Mouse (Mus musculus) heart, embryonic 16.5 days (tissue): ENCODE measurements around the gene Cntd1. TPM values are rescaled to one million over a fixed set of nuclear protein-coding genes. Genes with fewer than 3 reads are reported as not detected.

Experiments
- ATAC-seq: fragments of 200-750 bp; cut with Nextera tagmentation; replicated peaks from 2 replicates; pipeline ENCODE4 v1.8.0; 2017; ENCODE audit warnings: moderate number of reproducible peaks; ENCODE audit not compliant: insufficient read depth, low FRiP score; ENCODE audit errors: extremely low read depth
- H3K27ac ChIP-seq: fragments of 300-500 bp; sonication (generic); 2 replicates; pipeline ENCODE4 v1.5.1; 2014; ENCODE audit warnings: mild to moderate bottlenecking, low read length, control low read depth, moderate library complexity
- H3K27me3 ChIP-seq: fragments of 300-500 bp; sonication (generic); 2 replicates; pipeline ENCODE4 v1.6.1; 2014; ENCODE audit warnings: low read length, mixed read lengths; ENCODE audit not compliant: control insufficient read depth, insufficient read depth
- H3K36me3 ChIP-seq: fragments of 300-500 bp; sonication (generic); 2 replicates; pipeline ENCODE4 v1.6.1; 2014; ENCODE audit not compliant: control insufficient read depth, insufficient read depth
- H3K4me1 ChIP-seq: fragments of 300-500 bp; sonication (generic); 2 replicates; pipeline ENCODE4 v1.6.1; 2014; ENCODE audit warnings: low read length, mixed read lengths; ENCODE audit not compliant: control insufficient read depth, insufficient read depth
- H3K4me2 ChIP-seq: fragments of 300-500 bp; sonication (generic); 2 replicates; pipeline ENCODE4 v1.6.1; 2014; ENCODE audit warnings: low read depth, mild to moderate bottlenecking, control low read depth, low read length
- H3K4me3 ChIP-seq: fragments of 300-500 bp; sonication (generic); 2 replicates; pipeline ENCODE4 v1.5.1; 2014; ENCODE audit warnings: mild to moderate bottlenecking, control low read depth, low read length
- H3K9ac ChIP-seq: fragments of 300-500 bp; sonication (generic); 2 replicates; pipeline ENCODE4 v1.6.1; 2014; ENCODE audit warnings: low read length, control low read depth
- H3K9me3 ChIP-seq: fragments of 300-500 bp; sonication (generic); replicated peaks from 2 replicates; pipeline ENCODE4 v1.6.1; 2016; ENCODE audit warnings: low read length; ENCODE audit not compliant: control insufficient read depth
- WGBS: fragments of 180-500 bp; shearing (Covaris S2); extraction: QIAGEN DNeasy Blood & Tissue Kit; methylation state at CpG from one replicate; pipeline ENCODE4 v1.1.7; 2014; 5-methylcytosine and 5-hydroxymethylcytosine counted together
- polyA plus RNA-seq: library from polyadenylated mRNA; unstranded; fragments of >200 nt; fragmentation: Nextera tagmentation; extraction: Ambion mirVana; gene quantifications from 2 replicates; pipeline ENCODE4 v1.2.1, GENCODE M21; 2015

The Cntd1 gene
- polyA plus RNA-seq, 1 experiment from 2014 or later, result 0.87 TPM

GRCm38 (mm10) chr11:101300881-101301280, 22.1 kb downstream of the Cntd1 start:
- no peak for ATAC-seq
- 62% methylated on average over 7 of the region's 7 CpGs for WGBS

DNA sequence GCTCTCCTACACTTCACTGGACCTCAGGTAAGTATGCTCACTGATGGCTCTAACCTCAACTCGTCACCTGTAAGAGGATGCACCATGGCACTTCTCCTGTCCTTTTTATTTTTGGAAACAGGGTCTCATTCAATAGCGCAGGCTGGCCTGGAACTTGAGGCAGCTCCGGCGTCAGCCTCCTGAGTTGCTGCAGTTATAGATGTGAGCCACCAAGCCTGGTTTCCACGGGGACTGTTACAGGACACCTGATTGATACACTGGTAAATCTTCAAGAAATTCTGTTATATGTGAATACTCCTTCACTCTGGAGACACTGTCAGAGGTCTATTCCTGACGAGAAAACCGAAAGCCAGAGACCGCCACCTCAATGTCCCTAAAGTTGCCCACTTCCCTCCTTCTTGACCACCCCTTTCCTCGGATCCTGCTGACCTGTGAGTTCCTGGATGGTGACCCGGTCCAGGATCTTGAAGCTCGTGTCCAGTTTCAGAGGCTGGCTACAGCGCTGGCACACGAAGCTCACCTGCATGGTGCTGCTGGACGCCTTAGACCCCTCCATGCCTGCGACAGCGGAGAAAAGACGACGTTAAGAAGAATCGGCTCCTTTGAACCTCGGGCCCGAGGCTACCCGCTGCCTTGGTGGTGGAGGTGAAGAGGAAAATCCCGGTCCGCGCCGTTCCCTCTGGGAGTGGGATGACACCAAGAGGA, 22.6 kb downstream of the Cntd1 start:
- peak overlapping the region; percentile 94 for H3K4me2 ChIP-seq
- peak overlapping the region; percentile 89 for H3K9ac ChIP-seq
- H3K27ac ChIP-seq, result no peak overlapping the region; the same call in 1 of the 2 replicates
- 11% methylated on average over 26 of the region's 26 CpGs for WGBS
- H3K4me1 ChIP-seq, result peaks cover 11% of the 10 kb centered on the region
- no peaks in the 10 kb centered on the region for H3K27me3 ChIP-seq
- H3K9me3 ChIP-seq, result no peaks in the 10 kb centered on the region
- H3K4me3 ChIP-seq, result peak overlapping the region; percentile 92
- no peak for ATAC-seq
- peaks cover 8% of the 10 kb centered on the region; the same call in 1 of the 2 replicates for H3K36me3 ChIP-seq

More at GRCm38 (mm10) chr11:101300881-101301280, 22.1 kb downstream of the Cntd1 start:
- H3K4me1 ChIP-seq, result peaks cover 11% of the 10 kb centered on the region
- peak overlapping the region; percentile 89 for H3K9ac ChIP-seq
- peak overlapping the region; percentile 92 for H3K4me3 ChIP-seq
- H3K4me2 ChIP-seq, result peak overlapping the region; percentile 94
- no peaks in the 10 kb centered on the region for H3K9me3 ChIP-seq
- peaks cover 10% of the 10 kb centered on the region; the same call in 1 of the 2 replicates for H3K36me3 ChIP-seq
- H3K27me3 ChIP-seq, result no peaks in the 10 kb centered on the region
- H3K27ac ChIP-seq, result no peak overlapping the region

- Histone ChIP-seq H3K9me3 (no peaks in the 10 kb centered on the region), H3K9ac (peak within 1 kb of the TSS; percentile 89), H3K4me3 (peak within 1 kb of the TSS; percentile 92), H3K4me2 (peak within 1 kb of the TSS; percentile 94), H3K36me3 (peaks cover 8% of the 10 kb centered on the region; the same call in 1 of the 2 replicates), H3K27me3 (no peaks in the 10 kb centered on the region), H3K4me1 (peaks cover 11% of the 10 kb centered on the region), H3K27ac (peak within 1 kb of the TSS; percentile 40; the same call in 1 of the 2 replicates)
- ATAC-seq, result peak; percentile 95
- 5% methylated on average over 39 of the region's 39 CpGs for whole genome bisulfite sequencing
Measured at GRCm38 (mm10) chr11:101302004-101302798, 23.4 kb downstream of the Cntd1 start, which contains the start of gene Becn1. TSS of gene Becn1 (minus strand) at chr11:101302286.

DNA sequence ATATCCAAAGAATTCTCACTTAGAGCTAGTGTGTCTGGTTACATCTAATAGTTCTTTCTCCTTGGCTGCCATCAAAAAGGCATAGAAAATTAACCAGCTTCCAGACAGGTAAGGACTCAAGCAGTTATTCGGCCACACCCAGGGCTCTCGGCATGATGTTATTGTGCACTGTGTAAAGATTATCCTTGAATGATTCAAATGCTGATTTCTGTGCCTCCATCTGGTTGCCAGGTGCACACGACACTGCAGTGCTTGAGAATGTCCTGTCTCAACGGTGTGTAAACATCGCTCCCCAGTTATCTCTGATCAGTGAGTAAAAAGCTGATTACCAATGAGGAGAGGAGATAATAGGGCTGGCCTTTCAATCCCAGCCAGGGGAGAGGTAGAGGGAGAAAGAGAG, 28.9 kb downstream of the Cntd1 start:
- 30% methylated on average over 5 of the region's 5 CpGs for WGBS
- Histone ChIP-seq H3K36me3 (no peaks in the 10 kb centered on the region), H3K9ac (no peak overlapping the region), H3K4me3 (no peak overlapping the region), H3K27ac (no peak overlapping the region), H3K4me2 (no peak overlapping the region), H3K9me3 (no peaks in the 10 kb centered on the region), H3K27me3 (no peaks in the 10 kb centered on the region), H3K4me1 (no peaks in the 10 kb centered on the region)
- ATAC-seq, result no peak

- Histone ChIP-seq H3K4me2 (no peak overlapping the region), H3K27me3 (no peaks in the 10 kb centered on the region), H3K4me1 (peaks cover 2% of the 10 kb centered on the region; the same call in 1 of the 2 replicates), H3K9me3 (no peaks in the 10 kb centered on the region), H3K9ac (no peak overlapping the region), H3K27ac (no peak overlapping the region), H3K4me3 (no peak overlapping the region), H3K36me3 (no peaks in the 10 kb centered on the region)
- 74% methylated on average over 3 of the region's 3 CpGs for WGBS
- ATAC-seq, result no peak
Measured at GRCm38 (mm10) chr11:101311083-101311482, 32.3 kb downstream of the Cntd1 start.

DNA sequence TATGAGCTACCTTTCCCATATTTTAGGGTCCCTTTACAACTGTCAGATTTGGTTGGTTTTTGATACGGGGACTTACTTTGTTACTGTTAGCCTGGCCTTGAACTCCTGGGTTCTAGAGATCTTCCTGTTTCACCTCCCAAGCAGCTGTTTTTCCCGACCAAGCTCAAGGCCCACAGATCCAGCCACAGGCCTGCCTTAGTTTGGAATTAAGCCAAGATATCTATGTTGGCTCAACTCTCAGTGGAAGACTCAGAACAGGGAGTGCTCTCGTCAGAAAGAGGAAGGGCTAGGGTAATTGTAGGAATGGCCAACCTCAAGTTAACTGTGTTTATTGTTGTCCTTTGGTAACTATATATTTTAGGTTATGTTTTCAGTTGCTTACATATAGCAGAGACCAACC, 33.3 kb downstream of the Cntd1 start:
- Histone ChIP-seq H3K9me3 (no peaks in the 10 kb centered on the region), H3K9ac (no peak overlapping the region), H3K4me2 (no peak overlapping the region), H3K4me1 (peaks cover 7% of the 10 kb centered on the region), H3K27ac (no peak overlapping the region), H3K27me3 (no peaks in the 10 kb centered on the region), H3K36me3 (no peaks in the 10 kb centered on the region), H3K4me3 (no peak overlapping the region)
- ATAC-seq, result no peak
- WGBS, result 35% methylated on average over 3 of the region's 3 CpGs

DNA sequence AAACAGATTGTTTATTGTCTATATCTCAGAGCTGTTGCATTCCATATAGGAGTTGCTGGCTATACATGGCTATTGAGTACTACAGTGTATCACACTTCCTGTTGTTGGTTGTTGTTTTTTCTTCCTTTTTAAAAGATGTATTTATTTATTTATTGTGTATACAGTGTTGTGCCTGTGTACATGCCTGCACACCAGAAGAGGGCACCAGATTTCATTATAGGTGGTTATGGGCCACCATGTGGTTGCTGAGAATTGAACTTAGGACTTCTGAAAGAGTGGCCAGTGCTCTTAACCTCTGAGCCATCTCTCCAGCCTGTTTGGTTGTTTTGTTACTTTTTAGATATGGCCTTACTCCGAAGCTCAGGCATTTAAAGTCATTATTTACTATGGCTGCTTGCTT, 35.8 kb downstream of the Cntd1 start:
- no peak for ATAC-seq
- 91% methylated on average over 1 of the region's 1 CpGs for WGBS
- H3K27ac ChIP-seq, result no peak overlapping the region

DNA sequence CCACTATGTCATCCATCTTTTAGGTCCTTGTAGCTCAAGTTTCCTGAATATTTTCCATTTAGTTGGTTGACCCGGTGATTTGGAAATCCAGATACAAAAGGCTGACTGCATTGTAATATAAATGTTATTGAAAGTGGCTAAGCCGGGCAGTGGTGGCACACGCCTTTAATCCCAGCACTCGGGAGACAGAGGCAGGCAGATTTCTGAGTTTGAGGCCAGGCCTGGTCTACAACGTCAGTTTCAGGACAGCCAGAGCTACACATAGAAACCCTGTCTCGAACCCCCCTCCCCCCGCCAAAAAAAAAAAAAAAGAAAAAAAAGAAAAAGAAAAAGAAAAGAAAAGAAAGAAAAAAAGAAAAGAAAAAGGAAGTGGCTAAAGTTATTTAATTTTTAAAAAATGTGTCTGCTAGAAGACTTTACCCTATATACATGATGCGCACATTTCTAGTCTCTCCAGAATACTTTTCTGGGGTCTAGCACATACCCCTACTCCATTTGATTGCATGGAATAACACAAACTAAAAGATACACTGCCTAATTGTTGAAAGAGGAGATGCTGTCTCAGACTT, 36.4 kb downstream of the Cntd1 start:
- H3K4me1 ChIP-seq, result peaks cover 16% of the 10 kb centered on the region
- peaks cover 15% of the 10 kb centered on the region for H3K36me3 ChIP-seq
- peak overlapping the region; percentile 97 for H3K4me3 ChIP-seq
- peak overlapping the region; percentile 89 for H3K9ac ChIP-seq
- H3K27ac ChIP-seq, result peak overlapping the region; percentile 77
- no peaks in the 10 kb centered on the region for H3K27me3 ChIP-seq
- peak overlapping the region; percentile 86 for H3K4me2 ChIP-seq
- no peak for ATAC-seq
- H3K9me3 ChIP-seq, result no peaks in the 10 kb centered on the region
- WGBS, result 82% methylated on average over 8 of the region's 8 CpGs

More for the DNA sequence above, 35.8 kb downstream of the Cntd1 start:
- no peak overlapping the region for H3K9ac ChIP-seq
- peaks cover 9% of the 10 kb centered on the region for H3K36me3 ChIP-seq
- no peaks in the 10 kb centered on the region for H3K27me3 ChIP-seq
- H3K4me3 ChIP-seq, result no peak overlapping the region
- no peaks in the 10 kb centered on the region for H3K9me3 ChIP-seq
- peaks cover 16% of the 10 kb centered on the region for H3K4me1 ChIP-seq
- H3K4me2 ChIP-seq, result no peak overlapping the region
